Mouse (Mus musculus) B cell, adult 67 days (primary cell): ENCODE data around the gene Krt26. TPM values are rescaled to one million over a fixed set of nuclear protein-coding genes. Genes with fewer than 3 reads are reported as not detected.

Experiments
- total RNA-seq, 2 experiments: library from RNA; stranded (reverse); gene quantifications; 4 replicates each; pipeline ENCODE4 v1.2.4; 2023

Gene Krt26
- total RNA-seq: not detected

DNA sequence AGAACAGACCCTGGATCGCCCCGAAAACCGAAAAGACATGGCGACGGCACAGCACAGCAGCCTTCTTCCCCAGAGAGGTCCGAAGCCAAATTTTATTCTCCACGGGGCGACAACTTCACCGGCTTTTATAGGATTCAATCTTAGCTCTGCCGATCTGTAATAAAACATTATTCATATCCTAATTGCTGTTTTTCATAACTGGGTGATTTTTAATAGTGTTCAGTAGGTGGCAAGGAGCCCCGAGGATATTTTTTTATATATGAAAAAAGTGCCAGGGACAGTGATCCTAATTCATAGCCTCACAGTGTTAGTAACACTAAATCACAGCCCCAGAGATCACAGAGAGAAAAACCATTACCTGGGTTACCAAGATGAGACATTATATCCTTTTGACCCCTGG is at the start of gene Krt26:
Krt26 (minus strand) TSS at position 101 of the 400 bp plus-strand sequence.

DNA sequence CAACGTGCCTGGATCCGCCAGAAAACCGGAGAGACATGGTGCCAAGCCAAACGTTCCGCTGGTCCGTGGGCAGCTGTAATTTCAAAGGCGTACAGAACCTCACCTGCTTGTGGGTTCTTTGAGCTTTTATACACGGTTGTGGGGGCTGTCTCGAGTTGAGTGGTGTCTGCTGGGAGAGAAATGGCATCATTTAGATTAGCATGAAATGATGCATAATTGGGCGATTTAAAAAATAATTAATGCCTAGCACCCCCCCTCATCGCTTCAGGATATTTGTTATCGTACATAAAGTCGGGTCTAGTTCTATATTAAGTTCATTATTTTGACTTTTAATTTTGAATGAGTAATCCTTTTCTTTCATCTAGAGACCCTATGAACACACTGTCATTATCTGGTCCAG is 37.0 kb upstream of the Krt26 start, which contains the start of gene Krt28:
Krt28 (minus strand) TSS at position 101 of the 400 bp plus-strand sequence.

GRCm38 (mm10) chr11:99351004-99351403 is 13.2 kb upstream of the Krt26 start, which contains the start of gene Krt27:
Gene Krt27 (minus strand): TSS chr11:99351104.

GRCm38 (mm10) chr11:99322851-99323250 is 14.9 kb downstream of the Krt26 start, which contains the start of gene Krt25:
Gene Krt25 (minus strand): TSS chr11:99322951.

DNA sequence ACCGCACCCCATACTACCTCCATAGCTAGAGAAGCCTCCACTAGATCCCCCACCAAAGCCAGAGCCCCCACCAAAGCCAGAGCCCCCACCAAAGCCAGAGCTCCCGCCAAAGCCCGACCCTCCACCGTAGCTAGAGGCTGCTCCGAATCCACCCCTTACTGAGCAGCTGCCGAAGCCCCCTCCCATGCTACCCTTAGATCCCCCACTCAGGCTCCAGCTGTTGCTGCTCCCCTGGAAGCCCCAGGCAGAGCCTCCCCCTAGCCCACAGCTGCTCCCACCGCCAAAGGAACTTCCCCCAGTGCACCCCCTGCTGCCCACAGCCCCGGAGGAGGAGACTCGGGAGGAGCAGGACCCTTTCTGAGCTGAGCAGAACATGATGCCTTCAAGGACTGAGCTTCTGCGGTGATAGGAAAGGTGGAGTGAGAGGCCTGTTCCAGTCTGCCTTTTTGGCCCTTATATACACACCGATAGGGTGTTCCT is 52.9 kb downstream of the Krt26 start, which contains the start of gene Krt24:
Krt24 (minus strand) TSS at position 430 of the 480 bp plus-strand sequence.

Other genes with a start within 250 kb of the Krt26 start
- not detected for gene Tns4, start 248.7 kb downstream of the Krt26 start, total RNA-seq
- 100 to 1,000 TPM; 336 to 600 TPM for gene Ccr7, start 182.9 kb downstream of the Krt26 start, total RNA-seq
- 100 to 1,000 TPM; 161 to 173 TPM for gene Smarce1, start 106.9 kb downstream of the Krt26 start, total RNA-seq
- gene Krt222, start 93.9 kb downstream of the Krt26 start, total RNA-seq: 1 to 10 TPM; 1.8 to 2.0 TPM
- gene Krt24, start 52.7 kb downstream of the Krt26 start, total RNA-seq: not detected
- not detected for gene Krt25, start 15.0 kb downstream of the Krt26 start, total RNA-seq
- gene Krt27, start 13.1 kb upstream of the Krt26 start, total RNA-seq: not detected
- gene Krt28, start 36.9 kb upstream of the Krt26 start, total RNA-seq: not detected
- 1 to 10 TPM; 1.5 to 3.2 TPM for gene Krt10, start 51.4 kb upstream of the Krt26 start, total RNA-seq
- gene Krt12, start 84.3 kb upstream of the Krt26 start, total RNA-seq: not detected
- gene Krt20, start 100.2 kb upstream of the Krt26 start, total RNA-seq: not detected
- gene Krt23, start 155.2 kb upstream of the Krt26 start, total RNA-seq: not detected
- not detected for gene Krt39, start 183.4 kb upstream of the Krt26 start, total RNA-seq
- not detected for gene Krt40, start 205.2 kb upstream of the Krt26 start, total RNA-seq
- gene Krtap3-3, start 212.9 kb upstream of the Krt26 start, total RNA-seq: not detected
- not detected for gene Krtap3-2, start 218.9 kb upstream of the Krt26 start, total RNA-seq
- gene Gm11939, start 221.5 kb upstream of the Krt26 start, total RNA-seq: not detected
- not detected for gene Krtap3-1, start 228.7 kb upstream of the Krt26 start, total RNA-seq
- not detected for gene Krtap1-5, start 243.1 kb upstream of the Krt26 start, total RNA-seq
- gene Krtap1-4, start 245.7 kb upstream of the Krt26 start, total RNA-seq: not detected